Mouse (Mus musculus) midbrain, embryonic 11.5 days (tissue): ENCODE results near the gene Ppil6. TPM values are rescaled to one million over a fixed set of nuclear protein-coding genes. Genes with fewer than 3 reads are reported as not detected.
A peak's percentile ranks its signal among the peaks of the same experiment; 100 is the strongest.

Experiments
- ATAC-seq: fragments of 200-750 bp; cut with Nextera tagmentation; 2 replicates; pipeline ENCODE4 v1.8.0; 2017; ENCODE audit warnings: moderate TSS enrichment, moderate library complexity; ENCODE audit not compliant: low FRiP score
- DNase-seq: peaks from one replicate; pipeline ENCODE4 v3.0.0; 2015; ENCODE audit warnings: low spot score; ENCODE audit errors: missing footprints
- H3K27ac ChIP-seq: fragments of 300-500 bp; sonication (generic); 2 replicates; pipeline ENCODE4 v1.5.1; 2014; ENCODE audit warnings: low read depth, low read length
- H3K27me3 ChIP-seq: fragments of 300-500 bp; sonication (generic); 2 replicates; pipeline ENCODE4 v1.6.1; 2014; ENCODE audit warnings: mild to moderate bottlenecking, low read length, moderate library complexity, mixed read lengths; ENCODE audit not compliant: control insufficient read depth, insufficient read depth
- H3K36me3 ChIP-seq: fragments of 300-500 bp; sonication (generic); 2 replicates; pipeline ENCODE4 v1.6.1; 2014; ENCODE audit warnings: mild to moderate bottlenecking, low read length, moderate library complexity, mixed read lengths; ENCODE audit not compliant: control insufficient read depth, insufficient read depth
- H3K4me1 ChIP-seq: fragments of 300-500 bp; sonication (generic); 2 replicates; pipeline ENCODE4 v1.6.1; 2014; ENCODE audit warnings: low read length; ENCODE audit not compliant: control insufficient read depth, insufficient read depth
- H3K4me2 ChIP-seq: fragments of 300-500 bp; sonication (generic); 2 replicates; pipeline ENCODE4 v1.6.1; 2014; ENCODE audit warnings: mild to moderate bottlenecking, moderate library complexity
- H3K4me3 ChIP-seq: fragments of 300-500 bp; sonication (generic); 2 replicates; pipeline ENCODE4 v1.5.1; 2014; ENCODE audit warnings: low read depth, low read length
- H3K9ac ChIP-seq: fragments of 300-500 bp; sonication (generic); 2 replicates; pipeline ENCODE4 v1.6.1; 2014; ENCODE audit warnings: low read length
- H3K9me3 ChIP-seq: fragments of 300-500 bp; sonication (generic); 2 replicates; pipeline ENCODE4 v1.6.1; 2016; ENCODE audit warnings: low read length; ENCODE audit not compliant: control insufficient read depth
- WGBS: fragments of 180-500 bp; shearing (Covaris S2); extraction: QIAGEN DNeasy Blood & Tissue Kit; methylation state at CpG from one replicate; pipeline ENCODE4 v1.1.7; 2014; 5-methylcytosine and 5-hydroxymethylcytosine counted together
- polyA plus RNA-seq: library from polyadenylated mRNA; unstranded; fragments of >200 nt; fragmentation: Nextera tagmentation; extraction: Ambion mirVana; gene quantifications from 2 replicates; pipeline ENCODE4 v1.2.1, GENCODE M21; 2014

Gene Ppil6
- polyA plus RNA-seq, 1 experiment from 2014 or later: 0.85 TPM

GRCm38 (mm10) chr10:41537226-41537982, 47.2 kb downstream of the Ppil6 start:
- 33% methylated on average over 4 of the region's 4 CpGs for WGBS
- H3K4me1 ChIP-seq: no peaks in the 10 kb centered on the region
- ATAC-seq (peak; percentile 33; the same call in 1 of the 2 replicates), DNase-seq (peak; percentile 82)
- no peak overlapping the region for H3K4me3 ChIP-seq
- H3K36me3 ChIP-seq: peaks cover 9% of the 10 kb centered on the region; the same call in 1 of the 2 replicates
- no peak overlapping the region for H3K27ac ChIP-seq
- no peaks in the 10 kb centered on the region for H3K27me3 ChIP-seq
- H3K4me2 ChIP-seq: no peak overlapping the region
- no peak overlapping the region for H3K9ac ChIP-seq
- H3K9me3 ChIP-seq: no peaks in the 10 kb centered on the region

DNA sequence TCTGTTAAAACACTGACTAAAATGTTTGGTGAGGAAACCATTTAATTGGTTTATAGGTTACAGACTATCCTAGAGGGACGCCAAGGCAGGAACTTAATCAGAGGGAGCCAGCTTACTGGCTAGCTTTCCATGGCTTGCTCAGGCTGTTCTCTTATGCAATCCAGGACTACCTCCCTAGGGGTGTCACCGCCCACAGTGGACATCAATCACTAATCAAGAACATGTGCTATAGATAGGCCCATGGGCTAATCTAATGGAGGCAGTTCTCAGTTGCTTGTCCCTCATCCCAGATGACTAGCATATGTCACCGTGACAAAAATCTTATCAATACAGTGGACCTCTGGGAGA, 47.7 kb downstream of the Ppil6 start:
- no peak overlapping the region for H3K27ac ChIP-seq
- no peak overlapping the region for H3K4me2 ChIP-seq
- no peak overlapping the region for H3K9ac ChIP-seq
- no peaks in the 10 kb centered on the region for H3K27me3 ChIP-seq
- H3K36me3 ChIP-seq: peaks cover 7% of the 10 kb centered on the region; the same call in 1 of the 2 replicates
- WGBS: 91% methylated on average over 3 of the region's 3 CpGs
- DNase-seq (no peak), ATAC-seq (no peak)
- H3K9me3 ChIP-seq: no peaks in the 10 kb centered on the region
- no peak overlapping the region for H3K4me3 ChIP-seq
- no peaks in the 10 kb centered on the region for H3K4me1 ChIP-seq

DNA sequence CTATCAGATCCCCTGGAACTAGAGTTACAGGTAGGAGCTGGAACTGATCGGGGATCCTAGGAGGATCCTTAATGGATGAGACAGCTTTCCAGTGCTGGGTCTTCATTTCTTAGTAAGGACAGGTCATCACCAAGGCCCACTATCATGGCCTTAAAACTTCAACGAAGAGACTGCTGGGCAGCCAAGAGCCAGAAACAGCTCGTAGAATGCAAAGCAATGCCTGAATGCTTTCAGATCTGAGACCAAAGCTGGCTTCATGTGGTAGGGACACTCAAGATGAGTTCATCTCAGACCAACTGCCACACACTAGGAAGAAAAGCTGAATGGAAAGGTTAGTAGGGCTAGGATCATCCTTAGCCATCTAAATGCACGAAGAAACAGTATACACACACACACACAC, 48.7 kb downstream of the Ppil6 start:
- H3K4me3 ChIP-seq: no peak overlapping the region
- H3K4me2 ChIP-seq: no peak overlapping the region
- H3K27ac ChIP-seq: no peak overlapping the region
- no peaks in the 10 kb centered on the region for H3K4me1 ChIP-seq
- DNase-seq (peak; percentile 26), ATAC-seq (no peak)
- peaks cover 3% of the 10 kb centered on the region; the same call in 1 of the 2 replicates for H3K36me3 ChIP-seq
- no peak overlapping the region for H3K9ac ChIP-seq
- no peaks in the 10 kb centered on the region for H3K27me3 ChIP-seq
- WGBS: 96% methylated on average over 4 of the region's 4 CpGs
- H3K9me3 ChIP-seq: no peaks in the 10 kb centered on the region

DNA sequence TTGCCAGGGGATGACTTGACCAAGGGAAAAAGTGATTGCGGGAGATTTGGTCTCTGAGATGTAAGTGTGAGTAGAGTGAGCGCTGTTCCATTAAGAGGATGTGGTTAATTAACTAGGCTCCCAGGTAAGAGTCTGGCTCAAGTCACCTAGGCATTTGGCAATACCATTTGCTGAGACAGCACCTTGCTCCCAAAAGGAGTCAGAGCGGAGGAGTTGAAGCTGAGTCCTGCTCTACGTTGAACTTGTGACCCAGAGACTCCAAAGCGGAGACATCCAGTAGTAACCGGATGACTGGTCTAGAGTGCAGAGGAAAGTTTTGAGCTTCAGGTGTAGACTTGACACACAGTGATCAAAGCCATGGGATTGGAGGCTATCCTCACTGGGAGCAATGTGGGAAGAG, 51.8 kb downstream of the Ppil6 start:
- Histone ChIP-seq H3K4me2 (no peak overlapping the region), H3K4me3 (no peak overlapping the region), H3K36me3 (no peaks in the 10 kb centered on the region)

DNA sequence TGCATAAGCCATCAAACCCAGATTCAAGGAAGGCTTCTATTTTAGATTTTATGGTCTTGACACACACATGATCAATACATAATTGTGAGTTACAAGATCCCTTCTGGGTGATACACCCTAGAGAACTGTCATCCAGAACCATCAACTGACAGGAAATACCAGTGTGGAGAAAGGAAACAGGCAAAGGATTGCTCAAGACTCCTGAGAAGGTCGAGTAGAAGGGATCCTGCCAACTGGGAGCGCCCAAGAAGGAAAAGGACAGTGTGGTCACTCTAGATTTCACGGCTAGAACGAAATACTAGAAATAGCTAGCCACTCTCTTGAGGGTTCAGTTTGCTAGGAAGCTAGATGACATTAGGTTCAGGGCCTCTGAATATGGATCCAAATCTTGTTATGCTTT, 53.2 kb downstream of the Ppil6 start:
- WGBS: 83% methylated on average over 4 of the region's 4 CpGs
- no peaks in the 10 kb centered on the region for H3K9me3 ChIP-seq
- no peak overlapping the region for H3K27ac ChIP-seq
- peaks cover 2% of the 10 kb centered on the region; the same call in 1 of the 2 replicates for H3K4me1 ChIP-seq
- no peaks in the 10 kb centered on the region for H3K36me3 ChIP-seq
- no peak overlapping the region for H3K4me3 ChIP-seq
- no peak overlapping the region for H3K4me2 ChIP-seq
- DNase-seq (peak; percentile 68), ATAC-seq (no peak)
- no peaks in the 10 kb centered on the region for H3K27me3 ChIP-seq
- H3K9ac ChIP-seq: no peak overlapping the region

More for the DNA sequence above, 51.8 kb downstream of the Ppil6 start:
- Histone ChIP-seq H3K4me1 (peaks cover 2% of the 10 kb centered on the region; the same call in 1 of the 2 replicates), H3K27ac (no peak overlapping the region), H3K9ac (no peak overlapping the region), H3K27me3 (no peaks in the 10 kb centered on the region), H3K9me3 (no peaks in the 10 kb centered on the region)
- WGBS: 96% methylated on average over 6 of the region's 6 CpGs
- DNase-seq (no peak), ATAC-seq (no peak)

DNA sequence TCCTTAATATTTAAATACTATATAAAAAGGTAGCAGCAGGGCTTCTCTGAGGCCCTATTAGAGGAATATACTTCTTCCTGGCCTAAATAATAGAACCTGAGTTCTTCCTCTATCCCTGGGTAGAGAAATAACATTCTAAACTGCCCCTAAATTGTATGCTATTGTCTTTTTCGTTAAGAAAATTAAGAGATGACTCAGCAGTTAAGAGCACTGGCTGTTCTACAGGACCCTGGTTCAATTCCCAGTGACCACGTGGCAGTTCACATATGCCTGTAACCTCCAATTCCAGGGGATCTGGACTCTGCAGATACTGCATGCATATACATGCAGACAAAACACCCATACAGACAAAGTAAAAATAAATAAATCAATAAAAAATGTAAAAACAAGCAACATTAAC, 53.6 kb downstream of the Ppil6 start:
- peaks cover 2% of the 10 kb centered on the region; the same call in 1 of the 2 replicates for H3K4me1 ChIP-seq
- WGBS: 82% methylated on average over 2 of the region's 2 CpGs
- no peaks in the 10 kb centered on the region for H3K27me3 ChIP-seq
- no peak for ATAC-seq
- H3K4me2 ChIP-seq: no peak overlapping the region
- H3K36me3 ChIP-seq: no peaks in the 10 kb centered on the region
- H3K9me3 ChIP-seq: no peaks in the 10 kb centered on the region
- DNase-seq: no peak
- no peak overlapping the region for H3K9ac ChIP-seq
- no peak overlapping the region for H3K27ac ChIP-seq
- no peak overlapping the region for H3K4me3 ChIP-seq

GRCm38 (mm10) chr10:41544481-41545190, 54.4 kb downstream of the Ppil6 start:
- Histone ChIP-seq H3K27me3 (no peaks in the 10 kb centered on the region), H3K9ac (no peak overlapping the region), H3K9me3 (peaks cover 4% of the 10 kb centered on the region), H3K36me3 (no peaks in the 10 kb centered on the region), H3K27ac (no peak overlapping the region), H3K4me3 (no peak overlapping the region), H3K4me2 (no peak overlapping the region), H3K4me1 (peaks cover 2% of the 10 kb centered on the region; the same call in 1 of the 2 replicates)
- under 1% methylated on average over 7 of the region's 7 CpGs for WGBS
- DNase-seq (no peak), ATAC-seq (no peak)

DNA sequence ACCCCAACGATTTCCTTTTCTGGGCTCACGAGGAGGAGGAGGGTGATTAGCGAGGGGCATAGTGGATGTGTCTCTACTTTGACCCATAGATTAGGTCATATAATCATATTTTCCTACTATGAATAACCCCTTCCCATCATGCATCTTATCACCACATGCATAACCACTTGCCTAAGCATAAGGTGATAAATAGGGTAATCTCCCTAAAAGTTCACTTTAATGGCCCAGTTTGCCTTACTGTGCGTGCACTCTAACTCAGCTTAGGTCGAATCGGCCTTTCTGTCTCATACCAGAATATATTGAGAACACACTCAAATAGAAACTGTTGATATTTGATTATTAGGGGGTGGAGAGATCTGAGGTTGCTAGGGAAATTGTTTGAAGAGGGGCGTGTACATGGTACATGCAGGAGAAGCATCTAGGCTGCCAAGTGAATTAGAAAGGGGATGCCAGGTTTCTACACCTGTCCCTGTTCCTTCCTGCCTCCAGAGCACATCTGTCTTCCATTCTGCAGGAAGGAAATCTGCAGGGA, 55.1 kb downstream of the Ppil6 start:
- H3K27ac ChIP-seq: no peak overlapping the region
- ATAC-seq: no peak
- H3K4me1 ChIP-seq: peaks cover 2% of the 10 kb centered on the region; the same call in 1 of the 2 replicates
- no peak overlapping the region for H3K4me3 ChIP-seq
- peaks cover 4% of the 10 kb centered on the region for H3K9me3 ChIP-seq
- DNase-seq: no peak
- H3K36me3 ChIP-seq: no peaks in the 10 kb centered on the region
- 65% methylated on average over 7 of the region's 7 CpGs for WGBS
- no peaks in the 10 kb centered on the region for H3K27me3 ChIP-seq
- no peak overlapping the region for H3K4me2 ChIP-seq
- no peak overlapping the region for H3K9ac ChIP-seq
